Mouse (Mus musculus) thymus, postnatal 4 days (tissue): ENCODE measurements around the gene Arhgap42.

ENCODE experiments used
- DNase-seq: peaks from one replicate; pipeline ENCODE4 v3.0.0; 2021

The Arhgap42 gene

GRCm38 (mm10) chr9:9238438-9239391 is at the start of gene Arhgap42:
TSS of gene Arhgap42 (minus strand) at chr9:9239101.
- DNase-seq = peak; percentile 45

GRCm38 (mm10) chr9:9288140-9288539 is 49.2 kb upstream of the Arhgap42 start:
- DNase-seq = no peak

DNA sequence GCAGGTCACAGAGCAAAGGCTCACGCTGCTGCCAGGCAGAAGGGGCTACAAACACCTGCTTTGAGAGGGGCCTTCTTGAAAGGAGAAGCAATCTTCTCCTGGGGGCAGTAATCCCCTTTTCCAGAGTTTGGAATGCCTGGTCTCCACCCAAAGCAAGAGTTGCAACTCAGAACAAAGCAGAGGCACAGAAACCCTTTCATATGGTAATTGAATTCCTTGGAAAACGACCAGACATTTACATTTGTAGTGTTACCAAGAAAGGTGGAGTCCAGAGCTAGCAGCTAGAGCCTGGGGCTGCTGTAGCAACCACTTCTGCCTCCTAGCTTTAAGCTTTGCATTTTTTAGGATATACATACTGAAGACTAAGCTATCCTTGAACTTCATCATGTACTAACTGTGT is 30.4 kb upstream of the Arhgap42 start:
- no peak for DNase-seq

- DNase-seq = no peak
Observed at GRCm38 (mm10) chr9:9267606-9268601, 29.0 kb upstream of the Arhgap42 start.

DNA sequence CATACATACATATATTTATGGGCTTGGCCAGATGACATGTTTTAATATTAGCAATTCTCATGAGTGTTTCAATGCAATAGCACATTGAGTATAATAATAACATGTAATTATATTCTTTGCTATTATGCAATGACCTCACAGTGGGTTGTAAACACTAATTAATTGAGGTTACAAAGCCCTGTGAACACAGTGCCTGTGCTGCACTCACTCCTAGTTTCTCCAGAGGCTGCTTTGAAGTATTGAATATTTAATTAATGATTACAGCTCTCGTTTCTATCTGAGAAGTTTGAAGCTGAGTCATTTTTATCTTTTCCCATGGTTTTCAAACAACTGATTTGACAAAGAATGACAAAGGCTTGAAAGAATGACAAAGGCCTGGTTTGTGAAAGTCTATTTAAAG is 24.6 kb upstream of the Arhgap42 start:
- DNase-seq = no peak

DNA sequence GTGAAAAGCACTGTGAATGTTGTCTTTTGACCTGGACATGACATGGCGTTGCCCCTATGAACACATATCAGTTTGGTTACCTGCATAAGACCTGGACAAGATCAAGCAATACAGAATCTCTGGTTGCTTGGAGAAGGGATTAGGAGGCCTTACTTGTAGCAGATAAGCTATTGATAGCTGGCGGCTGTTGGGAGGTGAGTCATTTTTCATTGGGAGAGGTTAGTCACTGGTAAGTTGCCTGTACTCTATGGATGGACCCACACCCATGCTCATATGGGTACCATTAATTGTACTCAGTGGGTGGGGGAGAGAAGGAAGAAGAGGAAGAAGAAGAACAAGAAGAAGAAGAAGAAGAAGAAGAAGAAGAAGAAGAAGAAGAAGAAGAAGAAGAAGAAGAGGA is 23.6 kb upstream of the Arhgap42 start:
- no peak for DNase-seq

GRCm38 (mm10) chr9:9254764-9255163 is 15.9 kb upstream of the Arhgap42 start:
- no peak for DNase-seq

DNA sequence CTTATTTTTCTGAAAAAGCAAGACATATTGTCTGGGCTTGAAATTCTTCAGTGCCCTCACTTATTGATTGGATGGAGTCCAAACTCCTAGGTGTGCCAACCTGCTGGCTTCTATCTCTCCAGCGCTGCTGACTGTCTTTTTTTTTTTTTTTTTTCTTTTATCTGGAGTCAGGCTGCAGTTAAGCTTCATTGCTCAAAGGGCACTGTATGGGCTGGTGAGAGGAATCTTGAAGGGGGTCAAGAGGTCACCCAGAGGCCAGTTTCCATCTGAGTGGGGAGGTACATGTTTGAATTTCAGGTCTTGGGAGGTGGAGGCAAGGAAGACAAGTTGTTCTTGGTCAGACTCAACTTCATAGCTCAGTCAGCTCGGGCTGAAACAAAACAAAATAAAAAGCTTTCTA is 9.6 kb upstream of the Arhgap42 start:
- no peak for DNase-seq

- no peak for DNase-seq
Observed at GRCm38 (mm10) chr9:9245994-9246393, 7.1 kb upstream of the Arhgap42 start.

GRCm38 (mm10) chr9:9243834-9244233 is 4.9 kb upstream of the Arhgap42 start:
- no peak for DNase-seq

- no peak for DNase-seq
Observed at GRCm38 (mm10) chr9:9241202-9241795, 2.4 kb upstream of the Arhgap42 start.

DNA sequence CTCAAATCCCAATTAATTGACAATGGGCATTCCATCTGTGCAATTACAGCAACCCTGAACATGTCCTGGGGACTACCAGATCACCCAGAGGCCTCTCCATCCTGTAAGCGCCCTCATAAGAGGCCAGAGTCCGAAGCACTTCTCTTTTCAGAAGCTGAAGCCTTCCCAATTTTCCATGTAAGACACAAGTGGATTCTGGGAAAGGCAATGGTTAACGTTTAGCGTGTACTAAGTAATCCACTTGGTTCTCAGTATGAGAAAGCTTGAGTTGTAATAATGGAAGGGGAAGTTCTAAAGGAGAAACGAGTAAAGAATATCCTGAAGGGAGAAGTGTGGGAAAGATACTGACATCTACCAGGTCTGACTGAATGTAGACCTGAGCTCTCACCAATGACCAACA is 1.4 kb downstream of the Arhgap42 start:
- DNase-seq = no peak

DNA sequence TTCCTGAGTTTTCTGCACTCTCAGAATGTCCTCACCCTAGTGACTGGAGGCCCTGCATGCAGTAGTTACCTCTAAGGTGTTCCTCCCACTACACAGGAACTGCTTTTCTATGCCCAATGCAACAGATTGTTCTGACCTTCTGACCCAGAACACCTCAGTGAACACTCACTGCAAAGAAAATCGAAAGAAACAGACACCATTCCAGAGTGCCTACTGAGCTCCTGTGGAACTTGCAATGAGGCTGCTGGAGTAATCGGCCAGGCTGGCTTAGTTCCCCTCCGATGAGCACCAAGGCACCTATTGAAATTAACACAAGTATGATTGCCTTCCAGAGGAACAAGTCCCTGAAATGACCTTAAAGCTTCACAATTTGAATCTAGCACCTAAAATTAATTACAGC is 9.2 kb downstream of the Arhgap42 start:
- DNase-seq = no peak

DNA sequence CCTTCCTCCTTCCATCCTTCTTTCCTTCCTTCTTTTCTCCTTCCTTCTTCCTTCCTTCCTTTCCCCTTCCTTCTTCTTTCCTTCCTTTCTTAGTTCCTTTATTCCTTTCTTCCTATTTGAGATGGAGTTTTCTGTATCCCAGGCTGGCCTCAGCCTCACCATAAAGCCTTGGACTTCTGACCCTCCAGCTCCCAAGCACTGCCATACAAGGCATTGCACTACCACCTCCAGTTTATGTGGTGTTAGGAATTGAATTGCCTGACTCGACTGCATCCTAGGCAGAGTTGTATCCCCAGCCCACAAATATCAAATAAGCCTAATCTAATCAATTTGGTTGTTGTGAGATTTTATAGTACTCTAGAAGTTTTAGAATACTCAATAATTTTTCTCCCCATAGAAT is 14.1 kb downstream of the Arhgap42 start:
- no peak for DNase-seq

DNA sequence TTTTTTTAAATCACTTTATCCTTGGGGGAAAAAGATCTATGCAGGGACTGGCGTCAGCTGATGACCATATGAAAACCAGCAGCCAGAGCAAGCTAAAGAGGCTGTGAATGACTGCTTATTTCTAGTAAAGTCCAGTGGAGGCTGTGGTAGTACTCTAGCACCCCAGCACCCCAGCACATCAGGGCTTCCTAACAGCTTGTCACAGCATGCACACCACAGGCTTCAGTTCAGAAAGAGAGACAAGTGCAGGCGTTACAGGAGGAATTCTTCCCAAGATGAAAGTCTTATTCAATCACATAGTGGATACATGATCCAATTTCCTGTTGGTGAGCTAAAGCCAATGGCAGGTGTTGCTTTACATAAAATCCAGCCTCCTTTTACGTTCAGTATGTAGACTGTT is 15.5 kb downstream of the Arhgap42 start:
- DNase-seq = no peak

GRCm38 (mm10) chr9:9221950-9222486 is 16.9 kb downstream of the Arhgap42 start:
- DNase-seq = no peak

DNA sequence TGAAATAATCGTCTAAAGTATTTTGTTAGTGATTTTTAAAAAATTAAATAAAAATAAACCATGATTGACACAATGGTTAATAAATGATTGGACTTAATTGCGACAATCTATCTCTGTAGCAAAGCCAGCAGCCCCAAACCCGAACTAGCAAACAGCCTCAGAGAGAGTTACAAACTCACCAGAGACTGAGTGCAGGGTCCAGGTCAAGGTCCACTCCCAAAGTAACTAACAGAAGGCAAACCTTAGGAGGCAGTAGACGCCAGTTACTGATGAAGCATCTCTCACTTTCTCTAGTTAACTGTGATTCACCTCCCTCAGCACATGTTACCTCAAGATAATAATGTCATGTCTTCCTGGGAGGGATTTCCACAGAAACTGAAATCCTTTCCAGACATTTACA is 17.7 kb downstream of the Arhgap42 start:
- DNase-seq = no peak

- no peak for DNase-seq
Observed at GRCm38 (mm10) chr9:9218301-9218700, 20.6 kb downstream of the Arhgap42 start.

GRCm38 (mm10) chr9:9214849-9215248 is 24.1 kb downstream of the Arhgap42 start:
- DNase-seq = no peak

DNA sequence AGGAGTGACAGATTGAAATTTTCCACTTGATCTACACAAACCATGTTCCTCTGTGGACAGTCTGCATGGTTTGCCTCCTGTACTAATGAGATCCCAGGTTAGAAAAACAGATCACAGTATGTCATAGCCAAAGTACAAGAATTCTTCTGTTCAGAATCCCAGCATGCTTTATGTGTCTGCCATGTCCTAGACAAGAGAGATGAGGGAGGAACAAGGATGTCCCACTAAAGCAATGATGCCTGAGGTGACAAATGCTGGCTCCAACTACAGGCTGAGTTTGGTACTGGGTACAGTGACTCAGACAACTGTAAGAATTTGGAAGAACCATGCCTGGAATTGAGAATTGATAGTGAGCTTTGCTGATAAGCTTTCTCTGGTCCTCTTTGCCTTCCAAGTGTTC is 24.6 kb downstream of the Arhgap42 start:
- no peak for DNase-seq

DNA sequence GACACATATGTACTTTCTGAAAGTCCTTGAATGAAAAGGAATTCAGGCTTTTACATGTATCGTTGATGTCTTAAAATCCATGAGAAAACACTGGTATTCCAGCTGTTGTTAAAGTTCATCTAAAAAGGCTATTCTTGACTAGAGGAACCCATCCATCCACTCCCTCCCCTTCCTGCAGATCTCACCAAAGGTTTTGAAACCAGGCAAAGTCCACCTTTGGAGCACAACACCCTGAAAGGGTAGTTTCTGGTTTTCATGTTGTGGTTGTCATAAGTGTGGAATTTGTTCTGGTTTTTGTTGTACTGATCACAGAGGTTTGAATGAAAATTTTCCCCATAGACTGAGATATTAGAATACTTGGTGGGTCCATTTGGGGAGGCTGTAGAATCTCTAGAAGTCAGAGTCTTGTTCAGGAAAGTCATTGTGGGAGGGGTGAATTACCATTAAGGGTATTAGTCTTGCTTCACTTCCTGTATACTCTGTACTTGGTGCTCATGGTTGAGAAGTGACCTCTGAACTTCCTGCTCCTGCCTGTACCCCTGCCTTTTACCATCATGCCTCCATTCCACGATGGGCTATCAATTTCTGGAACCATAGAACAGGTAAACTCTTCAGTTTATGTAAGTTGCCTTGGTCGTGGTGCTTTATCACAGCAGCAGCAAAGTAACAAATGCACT is 27.4 kb downstream of the Arhgap42 start:
- DNase-seq = no peak

- no peak for DNase-seq
Observed at GRCm38 (mm10) chr9:9210464-9210863, 28.4 kb downstream of the Arhgap42 start.
